Mouse (Mus musculus) frontal cortex, postnatal 25 days (tissue): Measurements from ENCODE around the gene Urgcp.
"Not testable (repeated sequence)": the region's sequence is repeated elsewhere in the genome, so short reads cannot be mapped to it uniquely, and the experiment has no call there.

Source experiments
- DNase-seq, 2 experiments: peaks; one replicate each; pipeline ENCODE4 v3.0.0; 2022; ENCODE audit warnings: low spot score in 2 of 2

Urgcp gene

DNA sequence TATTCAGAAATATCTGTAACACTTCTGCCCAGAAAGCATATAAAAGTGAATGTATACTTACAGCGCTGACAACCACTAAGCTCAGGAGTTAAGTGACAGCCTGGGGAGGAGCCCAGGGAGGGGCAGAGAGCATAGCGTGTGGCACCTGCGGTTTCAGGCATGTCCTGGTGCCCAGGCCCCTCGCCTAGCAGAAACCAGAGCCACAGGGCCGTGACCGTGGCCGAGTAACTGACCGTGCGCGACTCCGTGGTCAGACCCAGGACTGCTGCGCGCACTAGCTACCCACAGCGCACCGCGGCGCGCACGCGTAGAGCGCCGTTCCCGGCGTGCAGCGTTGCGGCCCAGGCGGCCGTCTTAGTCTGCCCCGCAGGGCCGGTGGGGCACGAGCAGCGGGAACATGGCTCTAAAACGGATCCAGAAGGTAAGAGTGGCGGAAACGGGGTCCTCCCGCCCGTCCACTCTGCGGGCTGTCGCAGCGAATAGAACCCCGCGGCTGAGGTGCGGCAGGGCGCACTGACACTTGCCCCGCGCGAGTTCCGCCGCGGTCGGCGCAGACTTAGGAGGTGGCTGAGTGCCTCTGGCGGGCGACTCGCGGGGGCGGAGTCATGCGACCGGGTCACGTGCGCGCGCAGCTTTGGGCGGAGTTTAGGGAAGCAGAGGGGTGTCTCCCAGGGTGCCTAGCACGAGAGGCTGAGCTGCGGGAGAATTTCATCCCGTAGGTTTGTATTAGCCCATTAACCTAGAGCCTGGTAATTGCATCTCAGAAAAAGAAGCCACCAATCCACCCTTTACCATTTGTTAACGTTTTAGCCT, at the start of gene Urgcp:
Gene Urgcp, minus strand, starts transcription at position 557 of the 813 bp plus-strand sequence.
- DNase-seq = peak; percentile 76 to 86

DNA sequence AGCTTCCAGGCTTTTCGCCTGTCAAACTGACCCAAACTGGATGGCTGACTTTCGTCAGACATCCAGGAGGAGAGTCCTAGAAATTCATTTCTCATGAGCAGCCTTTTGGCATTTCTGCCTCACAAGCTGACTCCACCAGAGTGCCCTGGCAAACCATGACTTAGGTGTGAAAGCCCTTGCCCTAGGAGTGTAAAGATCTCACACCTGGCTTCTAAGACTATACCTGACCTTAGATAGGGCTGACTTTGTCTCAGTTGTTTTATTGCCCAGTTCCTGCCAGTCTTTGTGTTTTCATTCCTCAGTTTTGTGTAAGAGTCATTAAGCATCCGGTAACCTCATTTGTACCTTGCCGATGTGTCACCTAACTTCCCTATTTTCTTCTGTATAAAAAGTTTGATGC, 47.3 kb upstream of the Urgcp start:
- DNase-seq = not testable (repeated sequence)

DNA sequence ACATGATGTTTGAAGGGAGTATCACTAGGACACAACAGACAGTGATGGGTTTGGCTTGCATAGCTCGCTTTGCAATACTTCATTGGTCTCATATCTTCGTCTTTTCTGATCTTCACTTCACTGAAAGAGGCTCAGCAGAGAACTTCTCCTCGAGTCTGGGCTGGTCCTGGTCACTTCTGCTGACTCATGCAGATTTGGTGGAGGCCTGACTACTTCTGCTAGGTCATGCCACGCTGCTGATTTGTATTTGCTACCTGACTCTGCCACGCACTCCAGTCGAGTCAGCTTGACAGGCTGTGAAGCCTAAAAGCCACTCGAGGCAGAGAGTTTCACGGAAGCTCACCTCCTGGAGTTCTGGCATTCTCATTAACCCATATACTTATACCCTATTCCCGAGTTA, 45.8 kb upstream of the Urgcp start:
- DNase-seq = no peak

DNA sequence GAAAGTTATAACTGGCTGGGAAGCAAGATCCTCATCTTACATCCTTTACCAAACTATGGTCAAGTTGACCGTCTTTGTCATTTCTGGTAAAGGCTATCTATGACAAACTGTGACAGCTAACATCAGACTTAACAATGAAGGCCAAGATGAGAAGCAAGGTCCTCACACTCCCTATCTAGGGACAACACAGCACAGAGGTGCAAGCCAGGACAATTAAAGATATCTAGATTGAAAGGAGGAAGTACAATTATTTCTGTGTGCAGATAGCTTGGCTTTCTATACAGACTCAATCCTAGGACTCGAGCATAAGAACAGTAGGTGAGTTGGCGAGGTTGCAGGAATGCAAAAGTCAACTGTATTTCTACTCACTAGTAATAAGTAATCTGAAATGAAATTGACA, 43.5 kb upstream of the Urgcp start:
- DNase-seq = no peak

DNA sequence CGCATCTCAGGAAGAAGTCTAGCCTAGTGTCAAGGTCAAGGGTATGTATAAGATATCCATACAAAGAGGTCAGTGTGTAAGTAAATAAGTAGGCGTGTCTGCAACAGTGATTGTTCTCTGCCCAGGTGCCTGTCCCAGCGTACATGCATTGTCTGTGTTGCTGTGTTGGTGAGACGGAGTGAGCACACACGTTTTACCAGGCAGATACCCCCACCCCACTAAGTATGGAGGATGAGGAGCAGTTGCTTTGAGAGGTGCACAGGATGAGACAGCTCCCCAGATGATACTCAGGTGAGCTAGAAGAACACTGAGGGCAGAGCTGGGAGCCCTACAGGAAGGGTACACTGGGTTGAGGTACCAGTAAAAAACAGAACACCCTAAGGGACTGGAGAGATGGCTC, 42.0 kb upstream of the Urgcp start:
- DNase-seq = no peak

DNA sequence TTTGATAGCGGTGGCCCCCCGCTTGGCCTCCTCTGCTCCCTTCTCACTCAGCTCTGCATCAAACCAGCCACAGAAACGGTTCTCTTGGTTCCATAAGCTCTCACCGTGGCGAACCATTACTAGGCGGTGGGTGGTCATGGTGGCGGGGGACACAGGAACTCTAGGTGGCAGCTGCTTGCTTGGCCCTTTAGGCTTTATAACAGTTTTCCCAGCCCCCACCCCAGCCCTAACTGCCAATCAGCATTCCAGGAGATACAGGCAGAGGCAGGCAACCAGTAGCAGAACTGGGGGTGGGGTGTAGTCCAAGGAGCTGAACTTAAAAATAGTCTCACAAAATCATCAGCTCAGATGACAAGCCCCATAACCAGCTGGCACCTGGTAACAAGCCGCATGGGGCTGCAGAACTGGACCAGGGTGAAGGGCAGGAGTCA, 41.4 kb upstream of the Urgcp start, which contains the start of gene Pgam2:
Gene Pgam2, minus strand, starts transcription at position 183 of the 431 bp plus-strand sequence.
- DNase-seq = no peak

DNA sequence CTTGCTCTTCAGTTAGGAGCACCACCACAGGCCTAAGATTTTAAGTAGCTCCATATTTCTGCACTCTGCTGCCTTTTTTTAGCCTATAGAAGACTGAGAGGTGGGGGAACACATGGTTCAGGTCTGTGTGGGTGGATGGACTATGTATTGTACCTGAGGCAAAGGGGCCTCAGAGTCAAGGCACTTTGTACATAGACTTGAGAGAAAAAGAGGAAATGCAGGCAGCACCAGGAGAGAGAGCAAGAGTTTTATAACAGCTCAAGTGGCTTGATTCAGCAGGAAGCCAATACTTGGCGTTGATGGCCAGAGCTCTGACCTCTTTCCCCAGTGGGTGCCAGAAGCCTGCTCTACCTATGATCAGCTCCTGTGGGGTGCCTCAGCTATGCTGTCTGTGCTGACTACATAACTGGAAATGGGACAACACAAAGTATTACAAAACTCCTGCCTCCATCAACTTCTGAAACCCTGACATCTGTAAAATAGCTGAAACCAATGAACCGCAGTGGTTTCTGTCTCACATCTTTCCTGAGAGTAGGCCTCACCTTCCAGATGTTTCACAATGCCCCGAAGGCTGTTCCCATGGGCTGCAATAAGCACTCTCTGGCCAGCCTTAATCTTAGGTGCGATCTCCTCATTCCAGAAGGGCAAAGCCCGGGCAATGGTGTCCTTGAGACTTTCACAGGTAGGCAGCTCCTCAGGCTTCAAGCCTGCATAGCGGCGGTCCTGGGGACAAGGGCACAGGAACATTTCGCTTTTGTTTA, 40.5 kb upstream of the Urgcp start:
- DNase-seq = no peak

DNA sequence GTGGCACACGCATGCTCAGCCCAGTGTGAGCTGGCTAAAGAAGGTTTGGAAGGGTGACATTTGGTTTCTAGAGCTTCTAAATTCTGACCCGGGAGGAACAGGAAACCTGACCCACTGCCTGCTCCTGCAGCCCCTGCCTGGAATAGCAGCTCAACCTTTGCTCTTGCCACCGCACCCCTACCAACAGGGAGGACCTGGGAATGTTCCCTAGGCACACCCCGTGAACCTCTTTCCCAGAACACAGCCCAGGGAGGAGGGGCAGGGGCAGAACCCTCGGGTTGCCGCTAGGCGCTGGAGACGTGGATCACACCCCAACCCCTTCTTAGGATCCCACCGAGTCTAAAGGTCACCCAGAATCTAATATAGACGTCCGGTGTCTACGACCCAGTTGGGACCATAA, 39.8 kb upstream of the Urgcp start:
- no peak for DNase-seq

DNA sequence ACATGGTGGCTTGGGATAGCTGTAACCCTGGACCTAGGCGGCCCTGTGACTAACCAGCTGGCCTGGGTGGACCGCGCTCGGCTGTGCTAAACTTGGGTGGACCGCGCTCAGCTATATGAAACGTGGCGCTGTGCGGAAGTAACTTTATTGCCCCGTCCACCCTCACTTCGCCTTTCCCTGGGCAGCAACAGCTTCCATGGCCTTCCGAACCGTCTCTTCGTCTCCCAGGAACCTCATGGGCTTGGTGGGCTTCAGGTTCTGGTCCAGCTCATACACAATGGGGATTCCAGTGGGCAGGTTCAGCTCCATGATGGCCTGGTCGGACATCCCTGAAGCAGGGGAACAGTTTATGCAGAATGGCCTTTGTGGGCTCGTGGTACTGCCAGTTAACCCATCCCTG, 39.3 kb upstream of the Urgcp start:
- no peak for DNase-seq

DNA sequence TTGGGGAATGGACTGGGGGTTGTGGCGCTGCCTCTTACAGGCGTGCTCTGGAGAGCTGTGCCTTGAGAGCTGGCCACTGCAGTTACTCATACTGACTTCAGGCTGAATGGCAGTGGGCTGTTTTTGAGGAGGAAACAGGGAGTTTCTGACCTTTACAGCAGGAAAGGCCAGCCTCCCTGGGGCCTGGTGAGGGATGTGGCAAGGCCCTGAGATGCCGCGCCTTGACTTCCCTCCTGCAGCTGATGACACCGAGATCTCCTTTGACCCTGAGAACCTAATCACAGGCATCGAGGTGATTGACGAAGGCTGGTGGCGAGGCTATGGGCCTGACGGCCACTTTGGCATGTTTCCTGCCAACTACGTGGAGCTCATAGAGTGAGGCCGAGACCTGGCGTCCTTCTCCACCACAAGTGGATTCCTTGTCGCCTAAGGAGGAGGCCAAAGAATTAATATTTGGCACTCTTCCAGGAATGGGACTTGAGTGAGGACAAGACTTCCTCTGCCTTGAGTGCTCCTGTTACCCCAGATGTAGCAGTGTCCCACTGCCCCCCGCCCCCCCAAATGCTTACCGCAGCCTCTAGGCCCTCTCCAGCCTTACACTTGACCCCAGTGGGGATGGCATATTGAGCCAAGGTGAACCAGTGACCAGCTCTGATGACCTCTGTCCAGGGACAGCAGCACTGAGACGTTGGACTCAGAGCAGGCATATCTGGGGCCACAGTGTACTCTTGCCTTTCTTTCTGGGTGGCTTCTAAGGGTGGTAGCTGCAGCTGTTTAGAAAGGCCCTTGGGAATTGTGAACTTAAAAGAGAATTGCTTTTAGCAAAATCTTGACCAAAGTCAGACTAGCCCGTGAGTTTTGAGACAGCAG, 37.7 kb upstream of the Urgcp start:
- DNase-seq = no peak

DNA sequence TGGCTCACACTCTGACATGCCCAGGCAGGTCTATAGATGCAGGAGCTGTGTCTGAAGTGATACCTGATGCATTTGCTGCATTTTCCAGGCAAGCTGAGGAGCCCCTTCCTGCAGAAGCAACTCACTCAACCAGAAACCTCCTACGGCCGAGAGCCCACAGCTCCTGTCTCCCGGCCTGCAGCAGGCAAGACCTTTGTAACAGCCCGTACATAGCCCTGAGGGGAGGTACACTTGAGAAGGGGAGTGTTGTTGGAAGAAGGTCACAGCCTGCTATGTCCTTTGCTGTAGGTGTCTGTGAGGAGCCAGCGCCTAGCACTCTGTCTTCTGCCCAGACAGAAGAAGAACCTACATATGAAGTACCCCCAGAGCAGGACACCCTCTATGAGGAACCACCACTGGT, 35.8 kb upstream of the Urgcp start:
- no peak for DNase-seq

DNA sequence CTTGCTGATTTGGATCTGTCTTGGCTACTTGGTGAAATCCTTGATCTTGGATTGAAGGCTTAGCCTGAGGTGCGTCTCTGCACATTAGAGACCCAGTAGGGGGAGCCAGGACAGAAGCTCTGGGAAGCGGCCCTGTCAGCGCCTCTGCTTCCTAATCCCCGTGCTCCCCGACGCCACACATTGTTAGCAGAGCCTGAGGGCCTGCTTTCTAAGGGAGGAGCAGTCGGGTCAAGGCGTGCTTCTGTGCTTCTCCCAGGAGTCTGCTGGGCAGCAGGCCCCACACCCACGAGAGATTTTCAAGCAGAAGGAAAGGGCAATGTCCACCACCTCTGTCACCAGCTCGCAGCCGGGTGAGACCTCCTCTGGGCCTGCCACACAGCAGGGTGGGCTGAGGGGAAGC, 35.2 kb upstream of the Urgcp start:
- DNase-seq = no peak

DNA sequence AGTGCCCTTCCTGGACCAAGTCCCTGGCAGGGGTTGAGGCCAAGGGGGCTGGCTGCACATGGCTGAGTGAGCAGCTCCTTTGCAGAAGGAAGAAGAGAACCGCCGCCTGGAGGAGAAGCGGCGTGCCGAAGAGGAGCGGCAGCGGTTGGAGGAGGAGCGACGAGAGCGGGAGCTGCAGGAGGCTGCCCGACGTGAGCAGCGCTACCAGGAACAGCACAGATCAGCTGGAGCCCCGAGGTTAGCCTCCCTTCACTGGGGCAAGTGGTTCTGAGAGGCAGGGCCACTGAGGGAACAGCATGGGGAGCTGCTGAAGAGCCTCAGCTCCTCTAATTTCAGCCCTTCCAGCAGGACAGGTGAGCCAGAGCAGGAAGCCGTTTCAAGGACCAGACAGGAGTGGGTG, 34.8 kb upstream of the Urgcp start:
- DNase-seq = no peak

DNA sequence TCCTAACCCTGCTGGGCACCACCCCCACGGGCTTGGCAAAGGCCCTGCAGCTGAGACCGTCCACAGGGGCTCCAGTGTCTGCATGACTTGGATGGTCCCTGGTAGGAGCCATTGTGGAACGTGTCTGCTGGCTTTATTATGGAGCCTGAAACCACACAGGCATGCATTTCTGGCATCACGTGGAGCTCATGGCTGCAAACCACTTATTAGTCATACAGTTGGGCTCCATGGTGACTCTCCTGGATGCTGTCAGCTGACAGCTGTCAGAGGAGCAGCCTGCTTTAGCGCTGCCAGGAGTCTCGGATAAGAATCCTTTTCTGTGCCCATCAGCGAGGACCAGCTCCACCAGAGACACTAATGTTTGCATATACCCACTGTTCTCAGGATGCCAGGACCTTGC, 33.5 kb upstream of the Urgcp start:
- no peak for DNase-seq

DNA sequence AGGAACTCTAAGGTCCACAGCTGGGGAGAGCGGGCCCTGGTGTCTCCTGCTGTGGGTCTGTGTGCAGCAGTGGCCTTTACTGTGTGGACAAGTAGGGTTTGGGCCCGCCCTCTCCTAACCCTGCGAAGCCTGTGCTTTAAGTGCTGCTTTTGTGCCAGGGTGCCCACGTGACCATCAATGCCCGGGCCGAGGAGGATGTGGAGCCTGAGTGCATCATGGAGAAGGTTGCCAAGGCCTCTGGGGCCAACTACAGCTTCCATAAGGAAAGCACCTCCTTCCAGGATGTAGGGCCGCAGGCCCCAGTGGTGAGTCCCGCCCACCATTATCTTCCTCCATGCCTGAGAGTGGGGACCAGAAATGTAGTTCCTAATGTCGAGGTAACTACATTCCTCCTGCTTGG, 33.1 kb upstream of the Urgcp start:
- no peak for DNase-seq

DNA sequence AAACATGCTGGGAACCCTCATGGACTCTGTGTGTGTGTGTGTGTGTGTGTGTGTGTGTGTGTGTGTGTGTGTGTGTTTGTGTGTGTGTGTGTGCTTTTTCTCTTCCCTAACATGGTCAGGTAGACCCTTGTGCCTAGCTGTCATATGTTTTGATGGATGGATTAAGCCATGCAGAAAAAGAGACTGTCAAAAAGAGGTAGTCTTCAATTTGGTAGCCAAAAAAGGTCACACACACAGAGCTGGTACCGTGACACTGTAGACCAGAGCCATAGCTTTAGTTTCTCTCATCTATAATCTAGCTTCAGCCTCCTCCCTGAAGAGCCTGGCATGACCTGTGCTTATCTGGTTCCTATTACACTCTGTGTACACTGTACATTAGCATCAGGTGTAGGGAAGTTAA, 28.3 kb upstream of the Urgcp start:
- no peak for DNase-seq

DNA sequence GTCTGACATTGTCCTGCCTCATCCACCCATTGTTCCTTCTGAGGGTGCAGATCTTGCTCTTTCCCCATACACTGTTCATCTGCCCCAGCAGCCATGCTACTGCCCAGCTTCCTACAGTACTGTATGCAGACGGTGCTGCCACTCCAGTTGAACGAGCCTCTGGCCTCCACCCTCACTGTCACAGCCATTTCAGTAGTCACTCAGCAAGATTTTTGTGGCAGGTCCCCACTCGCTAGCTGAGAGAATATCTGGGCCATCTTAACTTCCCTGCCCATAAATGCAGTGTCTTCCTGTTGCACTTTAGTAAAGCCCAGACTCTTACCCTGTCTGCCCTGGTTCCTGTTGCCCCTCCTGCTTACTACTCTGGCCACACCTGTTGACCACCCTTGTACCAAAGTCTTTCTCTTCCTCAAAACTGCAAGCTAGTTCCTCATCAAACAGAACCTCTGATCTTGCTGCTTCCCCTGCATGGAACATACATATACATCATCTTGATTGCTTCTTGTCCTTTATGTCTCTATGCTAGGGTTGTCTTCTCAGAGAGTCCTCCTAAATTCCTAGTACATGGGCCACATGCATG, 27.7 kb upstream of the Urgcp start:
- no peak for DNase-seq

DNA sequence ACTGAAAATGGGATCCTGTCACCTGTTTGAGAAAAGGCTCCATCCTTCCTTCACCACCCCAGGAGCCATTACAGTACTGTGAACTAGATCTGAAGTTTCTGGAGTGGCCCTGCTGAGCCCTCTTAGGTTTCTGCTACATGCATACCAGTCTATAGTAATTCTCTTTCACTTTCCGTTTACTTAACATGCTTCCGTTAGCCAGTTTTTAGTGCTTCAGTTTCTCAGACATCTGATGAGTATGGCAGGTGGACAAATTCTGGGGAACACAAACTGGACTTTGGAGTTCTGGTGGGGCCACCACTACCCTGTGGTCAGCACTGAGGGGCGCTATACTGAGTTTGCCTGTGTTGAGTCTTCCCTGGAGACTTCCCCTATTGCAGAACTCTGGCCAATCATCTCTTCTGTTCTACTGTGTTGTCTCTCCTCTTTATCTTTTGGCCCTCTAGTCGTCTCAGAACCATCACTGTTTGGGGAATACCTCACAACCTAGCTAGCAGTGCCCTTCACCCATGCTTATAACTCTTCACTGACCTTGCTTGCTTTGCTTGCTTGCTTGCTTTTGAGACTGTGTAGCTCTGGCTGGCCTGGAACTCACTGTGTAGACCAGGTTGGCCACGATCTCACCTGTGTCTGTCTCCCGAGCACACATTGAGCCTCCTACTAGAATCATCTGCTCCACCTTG, 27.0 kb upstream of the Urgcp start:
- DNase-seq = no peak

DNA sequence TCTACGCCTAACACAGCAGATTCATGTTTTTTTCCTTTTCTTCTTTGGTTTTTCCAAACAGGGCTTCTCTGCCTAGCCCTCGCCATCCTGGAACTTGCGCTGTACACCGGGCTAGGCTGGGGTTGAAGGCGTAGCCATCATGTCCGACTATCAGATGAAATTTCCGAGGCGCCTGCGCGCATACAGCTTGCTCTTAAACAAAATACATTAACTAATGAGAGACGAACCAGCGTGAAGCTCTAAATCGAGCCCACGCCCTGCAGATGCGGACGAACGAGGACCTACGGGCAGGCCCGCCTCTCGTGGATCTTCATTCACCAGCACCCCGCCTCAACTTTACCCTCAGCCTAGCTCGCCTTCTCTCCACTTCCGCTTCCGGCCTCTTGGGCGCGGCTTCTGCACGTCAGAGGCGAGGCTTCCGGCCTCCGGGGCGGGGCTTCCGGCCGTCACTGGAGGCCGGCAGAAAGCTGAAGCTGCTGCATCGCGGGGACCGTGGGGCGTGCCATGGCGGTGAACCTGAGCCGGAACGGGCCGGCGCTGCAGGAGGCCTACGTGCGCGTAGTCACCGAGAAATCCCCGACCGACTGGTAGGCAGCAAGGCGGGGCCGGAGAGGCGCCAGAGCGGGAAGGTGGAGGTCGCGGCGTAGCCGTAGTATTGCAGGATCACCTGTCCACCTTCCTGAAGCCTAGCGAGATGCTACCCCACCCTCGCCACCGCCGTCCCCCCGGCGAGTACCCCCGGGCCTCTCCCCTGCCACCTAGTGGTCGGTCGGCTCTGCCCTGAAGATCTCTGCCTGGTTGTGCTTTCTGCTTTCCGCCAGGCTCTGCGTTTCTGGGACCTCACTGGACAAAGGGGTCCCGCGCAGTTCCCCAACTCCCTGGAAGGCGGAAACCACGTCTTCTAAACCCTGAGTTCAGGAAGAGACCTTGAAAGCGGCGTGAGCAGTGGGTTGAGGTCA, 26.2 kb upstream of the Urgcp start, which contains the start of gene Dbnl:
Gene Dbnl, plus strand, starts transcription at position 433 of the 959 bp plus-strand sequence.
- DNase-seq = peak; percentile 87 to 91

DNA sequence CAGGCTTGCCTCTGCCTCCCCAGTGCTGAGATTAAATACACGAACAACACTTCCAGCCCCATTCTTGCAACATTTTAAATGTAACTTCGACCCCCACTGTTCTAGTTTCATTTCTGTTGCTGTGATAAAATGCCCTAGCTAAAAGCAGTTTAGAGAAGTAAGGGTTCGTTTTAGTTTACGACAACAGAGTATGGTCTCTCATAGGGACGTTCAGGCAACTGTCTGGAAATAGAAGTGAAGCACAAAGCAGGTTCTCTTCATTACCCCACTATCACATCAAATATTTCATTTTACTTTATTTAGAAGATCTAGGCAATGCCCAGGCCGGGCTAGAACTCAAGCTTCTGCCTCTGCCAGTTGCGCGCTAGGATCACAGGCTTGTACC, 25.5 kb upstream of the Urgcp start:
- DNase-seq = no peak
